Mouse (Mus musculus) erythroid progenitor cell, adult 5-6 weeks (primary cell): ENCODE results near the gene Lrrc8a. TPM values are rescaled to one million over a fixed set of nuclear protein-coding genes. Genes with fewer than 3 reads are reported as not detected.

Experiments
- ATAC-seq: replicated peaks from 2 replicates; pipeline ENCODE4 v1.8.0; 2016; ENCODE audit warnings: moderate number of reproducible peaks, mild to moderate bottlenecking, moderate TSS enrichment, inconsistent platforms; ENCODE audit not compliant: poor library complexity, low FRiP score, severe bottlenecking
- total RNA-seq, 2 experiments: library from RNA; stranded (forward) in 1 of 2; stranded (reverse) in 1 of 2; fragments of 150-400 nt in 1 of 2; fragments of 186-747, 209-891 nt in 1 of 2; gene quantifications; 2 replicates each; pipeline versions ENCODE4 v1.2.3 to v1.2.4; 2015 to 2017; ENCODE audit warnings: low replicate concordance in 2 of 2

Gene Lrrc8a
- total RNA-seq, 2 experiments from 2014 or later, result 9.6 to 10.7 TPM

GRCm38 (mm10) chr2:30286192-30287026, 48.9 kb downstream of the Lrrc8a start, which contains the start of the genes Dolk and Nup188:
Gene Dolk (minus strand): TSS chr2:30286334.
Gene Nup188 (plus strand): TSS chr2:30286397.
- peak; percentile 90 for ATAC-seq

- peak; percentile 27 for ATAC-seq
Measured at GRCm38 (mm10) chr2:30287027-30287373, 49.5 kb downstream of the Lrrc8a start.

DNA sequence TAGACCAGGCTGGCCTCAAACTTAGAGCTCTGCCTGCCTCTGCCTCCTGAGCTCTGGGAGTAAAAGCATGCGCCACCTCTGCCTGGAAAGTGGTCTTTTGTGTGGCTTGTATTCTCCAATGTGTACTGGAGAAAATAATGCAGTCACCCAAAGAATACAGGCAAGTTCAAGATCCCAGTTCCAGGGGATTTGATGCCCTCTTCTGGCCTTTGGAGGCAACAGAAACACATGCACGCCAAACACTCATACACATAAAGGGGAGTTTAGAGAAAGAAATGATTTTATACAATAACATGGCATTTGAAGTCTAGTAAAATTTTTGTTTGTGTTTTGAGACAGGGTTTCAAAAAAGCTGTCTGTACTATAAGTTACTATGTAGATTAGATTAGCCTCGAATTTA, 62.0 kb downstream of the Lrrc8a start:
- ATAC-seq, result no peak

GRCm38 (mm10) chr2:30299966-30300365, 62.5 kb downstream of the Lrrc8a start:
- ATAC-seq, result no peak

- no peak for ATAC-seq
Measured at GRCm38 (mm10) chr2:30306087-30306486, 68.6 kb downstream of the Lrrc8a start.

GRCm38 (mm10) chr2:30309351-30309750, 71.8 kb downstream of the Lrrc8a start:
- peak; percentile 89 for ATAC-seq

DNA sequence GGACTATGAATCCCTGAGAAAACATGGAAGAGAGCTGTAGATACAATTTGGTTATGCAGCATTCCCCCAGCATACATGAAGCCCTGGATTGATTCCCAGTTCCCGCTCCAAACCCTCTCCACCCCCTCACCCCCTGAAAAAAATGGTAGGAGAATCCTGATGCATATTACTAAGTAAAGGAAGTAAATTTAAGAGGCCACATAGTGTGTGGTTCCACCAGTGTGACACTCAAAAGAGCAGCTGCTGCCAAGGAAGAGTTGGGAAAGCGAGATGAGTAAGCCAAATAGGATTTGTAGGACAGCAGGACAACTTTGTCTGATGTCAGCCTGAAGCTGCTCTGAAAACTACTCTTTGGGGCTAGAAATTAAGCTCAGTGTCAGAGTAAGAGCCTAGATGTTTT, 74.0 kb downstream of the Lrrc8a start:
- ATAC-seq, result no peak

Other genes with a start within 250 kb of the Lrrc8a start
- 2.1 and 3.2 TPM in 2 replicates for gene Wdr34, start 188.8 kb upstream of the Lrrc8a start, total RNA-seq (2015; ENCODE audit: low replicate concordance)
- 0.26 TPM in 1 of 2 replicates, not detected in the other for gene Wdr34, start 188.8 kb upstream of the Lrrc8a start, total RNA-seq (2017; ENCODE audit: low replicate concordance)
- gene Set, start 180.3 kb upstream of the Lrrc8a start, total RNA-seq (2015; ENCODE audit: low replicate concordance), result 56.2 and 60.5 TPM in 2 replicates
- 155 and 219 TPM in 2 replicates for gene Set, start 180.3 kb upstream of the Lrrc8a start, total RNA-seq (2017; ENCODE audit: low replicate concordance)
- not detected in 2 replicates for gene Pkn3, start 160.0 kb upstream of the Lrrc8a start, total RNA-seq (2015; ENCODE audit: low replicate concordance)
- not detected in 2 replicates for gene Pkn3, start 160.0 kb upstream of the Lrrc8a start, total RNA-seq (2017; ENCODE audit: low replicate concordance)
- gene Zdhhc12, start 144.1 kb upstream of the Lrrc8a start, total RNA-seq (2015; ENCODE audit: low replicate concordance), result 8.6 and 13.4 TPM in 2 replicates
- gene Zdhhc12, start 144.1 kb upstream of the Lrrc8a start, total RNA-seq (2017; ENCODE audit: low replicate concordance), result 2.3 and 4.0 TPM in 2 replicates
- gene Zer1, start 113.1 kb upstream of the Lrrc8a start, total RNA-seq (2015; ENCODE audit: low replicate concordance), result 10.9 and 27.4 TPM in 2 replicates
- 6.7 and 11.7 TPM in 2 replicates for gene Zer1, start 113.1 kb upstream of the Lrrc8a start, total RNA-seq (2017; ENCODE audit: low replicate concordance)
- gene Tbc1d13, start 104.0 kb upstream of the Lrrc8a start, total RNA-seq (2015; ENCODE audit: low replicate concordance), result 4.7 and 9.2 TPM in 2 replicates
- gene Tbc1d13, start 104.0 kb upstream of the Lrrc8a start, total RNA-seq (2017; ENCODE audit: low replicate concordance), result 4.8 and 13.2 TPM in 2 replicates
- not detected in 2 replicates for gene Endog, start 66.2 kb upstream of the Lrrc8a start, total RNA-seq (2015; ENCODE audit: low replicate concordance)
- 1.7 TPM in 1 of 2 replicates, not detected in the other for gene Endog, start 66.2 kb upstream of the Lrrc8a start, total RNA-seq (2017; ENCODE audit: low replicate concordance)
- 2.9 and 10.5 TPM in 2 replicates for gene Spout1, start 59.3 kb upstream of the Lrrc8a start, total RNA-seq (2015; ENCODE audit: low replicate concordance)
- gene Spout1, start 59.3 kb upstream of the Lrrc8a start, total RNA-seq (2017; ENCODE audit: low replicate concordance), result 3.5 and 7.6 TPM in 2 replicates
- 3.2 TPM in 1 of 2 replicates, not detected in the other for gene Kyat1, start 31.9 kb upstream of the Lrrc8a start, total RNA-seq (2015; ENCODE audit: low replicate concordance)
- gene Kyat1, start 31.9 kb upstream of the Lrrc8a start, total RNA-seq (2017; ENCODE audit: low replicate concordance), result 1.8 and 2.3 TPM in 2 replicates
- gene Gm28035, start 2.9 kb downstream of the Lrrc8a start, total RNA-seq (2015; ENCODE audit: low replicate concordance), result not detected in 2 replicates
- gene Gm28035, start 2.9 kb downstream of the Lrrc8a start, total RNA-seq (2017; ENCODE audit: low replicate concordance), result 0.13 TPM in 1 of 2 replicates, not detected in the other
- 6.1 and 11.3 TPM in 2 replicates for gene Phyhd1, start 28.5 kb downstream of the Lrrc8a start, total RNA-seq (2015; ENCODE audit: low replicate concordance)
- 2.8 and 9.6 TPM in 2 replicates for gene Phyhd1, start 28.5 kb downstream of the Lrrc8a start, total RNA-seq (2017; ENCODE audit: low replicate concordance)
- not detected in 2 replicates for gene Gm28038, start 43.3 kb downstream of the Lrrc8a start, total RNA-seq (2015; ENCODE audit: low replicate concordance)
- gene Gm28038, start 43.3 kb downstream of the Lrrc8a start, total RNA-seq (2017; ENCODE audit: low replicate concordance), result not detected in 2 replicates
- gene Dolk, start 48.6 kb downstream of the Lrrc8a start, total RNA-seq (2015; ENCODE audit: low replicate concordance), result 1.3 TPM in 1 of 2 replicates, not detected in the other
- gene Dolk, start 48.6 kb downstream of the Lrrc8a start, total RNA-seq (2017; ENCODE audit: low replicate concordance), result 1.0 TPM in 1 of 2 replicates, not detected in the other
- 15.5 and 19.3 TPM in 2 replicates for gene Nup188, start 48.7 kb downstream of the Lrrc8a start, total RNA-seq (2015; ENCODE audit: low replicate concordance)
- gene Nup188, start 48.7 kb downstream of the Lrrc8a start, total RNA-seq (2017; ENCODE audit: low replicate concordance), result 12.1 and 13.9 TPM in 2 replicates
- gene Sh3glb2, start 121.6 kb downstream of the Lrrc8a start, total RNA-seq (2015; ENCODE audit: low replicate concordance), result 6.5 and 8.4 TPM in 2 replicates
- gene Sh3glb2, start 121.6 kb downstream of the Lrrc8a start, total RNA-seq (2017; ENCODE audit: low replicate concordance), result 5.4 and 10.8 TPM in 2 replicates
- 3.8 and 7.2 TPM in 2 replicates for gene Miga2, start 126.5 kb downstream of the Lrrc8a start, total RNA-seq (2015; ENCODE audit: low replicate concordance)
- gene Miga2, start 126.5 kb downstream of the Lrrc8a start, total RNA-seq (2017; ENCODE audit: low replicate concordance), result 12.4 and 18.7 TPM in 2 replicates
- 4.6 and 14.1 TPM in 2 replicates for gene Dolpp1, start 154.5 kb downstream of the Lrrc8a start, total RNA-seq (2015; ENCODE audit: low replicate concordance)
- gene Dolpp1, start 154.5 kb downstream of the Lrrc8a start, total RNA-seq (2017; ENCODE audit: low replicate concordance), result 5.4 and 20.9 TPM in 2 replicates
- 80.9 and 111 TPM in 2 replicates for gene Crat, start 178.1 kb downstream of the Lrrc8a start, total RNA-seq (2015; ENCODE audit: low replicate concordance)
- 33.9 and 79.7 TPM in 2 replicates for gene Crat, start 178.1 kb downstream of the Lrrc8a start, total RNA-seq (2017; ENCODE audit: low replicate concordance)
- gene Ptpa, start 178.3 kb downstream of the Lrrc8a start, total RNA-seq (2015; ENCODE audit: low replicate concordance), result 118 and 151 TPM in 2 replicates
- 103 and 168 TPM in 2 replicates for gene Ptpa, start 178.3 kb downstream of the Lrrc8a start, total RNA-seq (2017; ENCODE audit: low replicate concordance)
- gene Ier5l, start 236.5 kb downstream of the Lrrc8a start, total RNA-seq (2015; ENCODE audit: low replicate concordance), result not detected in 2 replicates
- 0.51 TPM in 1 of 2 replicates, not detected in the other for gene Ier5l, start 236.5 kb downstream of the Lrrc8a start, total RNA-seq (2017; ENCODE audit: low replicate concordance)